In genomic region chr5:66114751-66115150, GRCm38 (mm10) we compare ENCODE assay signal across 11 mouse cellular contexts. TPM values are rescaled to one million over a fixed set of nuclear protein-coding genes. Genes with fewer than 3 reads are reported as not detected.
DNase-seq lines count a peak whose midpoint lies in the region; ATAC-seq and TF ChIP-seq lines count a peak whose summit lies in the region.
"Had no signal": no experiment of that assay in that cellular context is flagged by ENCODE, and none has a peak within 500 bp of the region (broad histone marks: within the 10 kb centered on the region; RNA-seq: fewer than 3 reads in every experiment).

No protein-coding gene starts in this region.

- peak; percentile 83 for TF ChIP-seq EP300 in CH12.LX (IDR thresholded peaks at IDR 0.05; ENCODE audit: low read length)
- no peak for TF ChIP-seq EP300 in liver, postnatal 0 days (IDR thresholded peaks at IDR 0.05; ENCODE audit: low read depth)

- H3K9ac ChIP-seq in CH12.LX (ENCODE audit: insufficient read depth, low read depth), result peak overlapping the region; percentile 69
- H3K9ac ChIP-seq in liver, postnatal 0 days (replicated peaks), result no peak overlapping the region

- intact Hi-C loops in left cerebral cortex, adult 2 months (cut with DNase I), result no loop called here

- dilution Hi-C loops in CH12.LX (cut with MboI; ENCODE audit: extremely low pct_ligation_motif_present, extremely low pct_unique_long_range_greater_than_20kb, low sequenced_read_pairs), result no loop called here

- peak; percentile 45 for DNase-seq in lung, adult 2 months
- DNase-seq in lung, postnatal 36 days, result no peak
- DNase-seq in CH12.LX (ENCODE audit: extremely low read depth), result peak; percentile 61
- DNase-seq in kidney, adult 9 months, result peak; percentile 49
- no peak for DNase-seq in liver, postnatal 0 days
- DNase-seq in left cerebral cortex, adult 2 months (ENCODE audit: extremely low spot score in 1 of 2, low spot score in 2 of 2), result no peak
- no peak for DNase-seq in heart, adult 11 months
- no peak for DNase-seq in frontal cortex, postnatal 14 days (ENCODE audit: low spot score in 2 of 2)
- DNase-seq: cerebellum, adult 18-20 months; embryo, embryonic 11 days had no signal

- no peaks in the 10 kb centered on the region for H3K9me3 ChIP-seq in CH12.LX (replicated peaks; ENCODE audit: low read length)
- H3K9me3 ChIP-seq in liver, postnatal 0 days (ENCODE audit: low read length), result no peaks in the 10 kb centered on the region
- H3K9me3 ChIP-seq: forebrain, embryonic 10.5 days had no signal

- TF ChIP-seq POLR2A in lung, adult 2 months (IDR thresholded peaks at IDR 0.05; ENCODE audit: borderline replicate concordance, extremely low read depth, low read depth, low read length), result no peak
- TF ChIP-seq POLR2A in CH12.LX (IDR thresholded peaks at IDR 0.05; ENCODE audit: low read depth, low read length), result no peak

- H3K4me1 ChIP-seq in lung, adult 2 months (ENCODE audit: control insufficient read depth, insufficient read depth, low read length), result no peaks in the 10 kb centered on the region; the same call in 1 of the 2 replicates
- peaks cover 13 to 50% of the 10 kb centered on the region in 2 experiments for H3K4me1 ChIP-seq in CH12.LX (ENCODE audit: control insufficient read depth in 1 of 2, insufficient read depth in 2 of 2)
- peaks cover 13% of the 10 kb centered on the region for H3K4me1 ChIP-seq in liver, postnatal 0 days (ENCODE audit: insufficient read depth)

- peak overlapping the region; percentile 96 for H3K4me2 ChIP-seq in CH12.LX (ENCODE audit: insufficient read depth, low read depth, poor library complexity, severe bottlenecking)
- peak overlapping the region; percentile 52 for H3K4me2 ChIP-seq in liver, postnatal 0 days (ENCODE audit: low read depth, low read length)

- H3K27ac ChIP-seq in CH12.LX (ENCODE audit: insufficient read depth, low read depth), result peak overlapping the region; percentile 91
- H3K27ac ChIP-seq in liver, postnatal 0 days (ENCODE audit: low read depth), result peak overlapping the region; percentile 77
- H3K27ac ChIP-seq in left cerebral cortex, adult 2 months, result no peak overlapping the region
- H3K27ac ChIP-seq: forebrain, embryonic 10.5 days had no signal

- no peaks in the 10 kb centered on the region for H3K36me3 ChIP-seq in CH12.LX (replicated peaks in 1 of 2; ENCODE audit: control insufficient read depth in 1 of 2, insufficient read depth in 1 of 2, low read length in 1 of 2)
- no peaks in the 10 kb centered on the region for H3K36me3 ChIP-seq in liver, postnatal 0 days (replicated peaks; ENCODE audit: insufficient read depth, low read length)
- H3K36me3 ChIP-seq: forebrain, embryonic 10.5 days had no signal

- in situ Hi-C loops in CH12.LX (cut with MboI; ENCODE audit: low pct_ligation_motif_present, low pct_unique_long_range_greater_than_20kb, low sequenced_read_pairs), result no loop called here

- no peak overlapping the region for H3K4me3 ChIP-seq in lung, adult 2 months (replicated peaks; ENCODE audit: extremely low read depth, low read depth, low read length)
- H3K4me3 ChIP-seq in CH12.LX (replicated peaks in 1 of 3; ENCODE audit: low read depth in 2 of 3, low read length in 2 of 3, poor library complexity in 1 of 3), result peak overlapping the region in 1 of 3 experiments; percentile 14
- no peak overlapping the region for H3K4me3 ChIP-seq in liver, postnatal 0 days (ENCODE audit: low read depth, low read length)
- no peak overlapping the region for H3K4me3 ChIP-seq in left cerebral cortex, adult 2 months
- H3K4me3 ChIP-seq: forebrain, embryonic 10.5 days had no signal

- H3K79me2 ChIP-seq in CH12.LX (replicated peaks; ENCODE audit: control insufficient read depth, extremely low read depth, insufficient read depth, poor library complexity, severe bottlenecking), result peaks cover 18% of the 10 kb centered on the region

- TF ChIP-seq RAD21 in CH12.LX (IDR thresholded peaks at IDR 0.05; ENCODE audit: low read depth, low read length), result no peak; the same call in none of the 2 replicates

- peak; percentile 37 for ATAC-seq in liver, postnatal 0 days

- H3K27me3 ChIP-seq in CH12.LX (replicated peaks), result no peaks in the 10 kb centered on the region
- H3K27me3 ChIP-seq in liver, postnatal 0 days (ENCODE audit: insufficient read depth, low read length), result no peaks in the 10 kb centered on the region

- no peak for TF ChIP-seq CTCF in lung, adult 2 months (IDR thresholded peaks at IDR 0.05; ENCODE audit: insufficient read depth, low read length)
- TF ChIP-seq CTCF in CH12.LX (conservative IDR thresholded peaks at IDR 0.05 in 1 of 2, IDR thresholded peaks at IDR 0.05 in 1 of 2; ENCODE audit: low read depth in 2 of 2, low read length in 2 of 2), result no peak
- TF ChIP-seq CTCF in liver, postnatal 0 days (IDR thresholded peaks at IDR 0.05; ENCODE audit: low read depth), result no peak
- no peak for TF ChIP-seq CTCF in left cerebral cortex, adult 2 months (IDR thresholded peaks at IDR 0.05)

- WGBS in lung, adult 2 months, result 54% methylated on average over 14 of the region's 14 CpGs
- WGBS in liver, postnatal 0 days (ENCODE audit: insufficient replicate concordance), result 49% methylated on average over 14 of the region's 14 CpGs

TF ChIP-seq in CH12.LX, 34 proteins besides CTCF, POLR2A, EP300 and RAD21:
- TF ChIP-seq USF2 (conservative IDR thresholded peaks at IDR 0.05; ENCODE audit: low read depth, low read length) (no peak), PAX5 (IDR thresholded peaks at IDR 0.05; ENCODE audit: low read length) (no peak), MAFK (IDR thresholded peaks at IDR 0.05; ENCODE audit: insufficient replicate concordance, low read length) (0 out of 2 replicates have a peak, but pooled peaks have one; percentile 23), NELFE (IDR thresholded peaks at IDR 0.05; ENCODE audit: low read depth, low read length) (peak; percentile 41; the same call in 1 of the 2 replicates), SMC3 (IDR thresholded peaks at IDR 0.05; ENCODE audit: low read depth, low read length) (peak; percentile 30), ELF1 (IDR thresholded peaks at IDR 0.05; ENCODE audit: low read depth, low read length) (no peak; the same call in 1 of the 2 replicates), ZC3H11A (IDR thresholded peaks at IDR 0.05; ENCODE audit: low read depth, low read length) (no peak), ZNF384 (IDR thresholded peaks at IDR 0.05; ENCODE audit: low read depth, low read length) (no peak), NRF1 (IDR thresholded peaks at IDR 0.05; ENCODE audit: low read depth, low read length) (no peak), BHLHE40 (IDR thresholded peaks at IDR 0.05; ENCODE audit: low read depth, low read length) (peak; percentile 100), MAX (IDR thresholded peaks at IDR 0.05; ENCODE audit: low read length) (peak; percentile 78), E2F4 (IDR thresholded peaks at IDR 0.05; ENCODE audit: insufficient replicate concordance, low read depth, low read length) (no peak), JUN (IDR thresholded peaks at IDR 0.05; ENCODE audit: insufficient read depth, low read depth, low read length) (peak; percentile 31; the same call in 1 of the 2 replicates), USF1 (IDR thresholded peaks at IDR 0.05; ENCODE audit: low read depth, low read length) (peak; percentile 35; the same call in 1 of the 2 replicates), TBP (conservative IDR thresholded peaks at IDR 0.05; ENCODE audit: low read depth, low read length) (no peak), HCFC1 (IDR thresholded peaks at IDR 0.05; ENCODE audit: low read depth, low read length) (0 out of 2 replicates have a peak, but pooled peaks have one; percentile 12), CHD2 (IDR thresholded peaks at IDR 0.05; ENCODE audit: low read length) (no peak; the same call in 1 of the 2 replicates), ETS1 (conservative IDR thresholded peaks at IDR 0.05; ENCODE audit: low read depth, low read length) (peak; percentile 91), ZMIZ1 (IDR thresholded peaks at IDR 0.05; ENCODE audit: low read depth, low read length) (no peak), JUND (conservative IDR thresholded peaks at IDR 0.05; ENCODE audit: low read depth, low read length) (peak; percentile 58), MXI1 (IDR thresholded peaks at IDR 0.05; ENCODE audit: low read depth, low read length) (peak; percentile 65), KAT2A (IDR thresholded peaks at IDR 0.05; ENCODE audit: insufficient replicate concordance, low read length) (no peak), MEF2A (IDR thresholded peaks at IDR 0.05; ENCODE audit: borderline replicate concordance, low read depth, low read length) (peak; percentile 81), TCF12 (IDR thresholded peaks at IDR 0.05; ENCODE audit: low read depth, low read length) (peak; percentile 85), UBTF (IDR thresholded peaks at IDR 0.05; ENCODE audit: low read depth, low read length) (no peak), GABPA (IDR thresholded peaks at IDR 0.05; ENCODE audit: insufficient replicate concordance, low read depth, low read length) (no peak), CHD1 (IDR thresholded peaks at IDR 0.05; ENCODE audit: low read depth, low read length) (peak; percentile 94), MAZ (IDR thresholded peaks at IDR 0.05; ENCODE audit: low read depth, low read length) (0 out of 2 replicates have a peak, but pooled peaks have one; percentile 42), MYC (IDR thresholded peaks at IDR 0.05; ENCODE audit: low read depth, low read length) (peak; percentile 88), POLR2AphosphoS2 (IDR thresholded peaks at IDR 0.05; ENCODE audit: low read depth, low read length) (no peak), ZKSCAN1 (IDR thresholded peaks at IDR 0.05; ENCODE audit: borderline replicate concordance, low read depth, low read length) (no peak), RCOR1 (conservative IDR thresholded peaks at IDR 0.05; ENCODE audit: low read depth, low read length) (peak; percentile 93; the same call in 1 of the 2 replicates), SIN3A (IDR thresholded peaks at IDR 0.05; ENCODE audit: low read length) (peak; percentile 58; the same call in 1 of the 2 replicates), IRF4 (IDR thresholded peaks at IDR 0.05; ENCODE audit: low read depth, low read length) (peak; percentile 96)

RNA-seq across cellular contexts. Expression of gene Rbm47, which starts 58.2 kb away (rescaled TPM):
- 33.1 and 37.2 TPM in 2 replicates for polyA plus RNA-seq in lung, adult 2 months (2012; rRNA removed)
- 9.2 and 11.3 TPM in 2 replicates for total RNA-seq in CH12.LX (2012; rRNA removed)
- 0.08 and 0.43 TPM in 2 replicates for total RNA-seq in CH12.LX (2014; rRNA removed)
- 0.91 and 1.1 TPM in 2 replicates for polyA plus RNA-seq in CH12.LX (2012; ENCODE audit: insufficient read length, low read depth)
- polyA plus RNA-seq in liver, postnatal 0 days (2015; fragmentation: Nextera tagmentation; extraction: Ambion mirVana), result 20.5 and 22.8 TPM in 2 replicates
- total RNA-seq in left cerebral cortex, adult 2 months (2021), result 1 to 10 TPM; 1.2 to 1.5 TPM

Comparison
In these comparisons a context has a peak if more than half of its experiments do, and no peak if none do; other contexts are left out.
1. DNase-seq: peak in lung, adult 2 months (single experiment), CH12.LX (single experiment) and kidney, adult 9 months (single experiment); none in lung, postnatal 36 days (single experiment), liver, postnatal 0 days (single experiment), left cerebral cortex, adult 2 months (0 of 2), heart, adult 11 months (single experiment) and frontal cortex, postnatal 14 days (0 of 2).
2. RNA of gene Rbm47, which starts 58.2 kb away (polyA plus RNA-seq): 33.1 to 37.2 TPM in lung, adult 2 months and 20.5 to 22.8 TPM in liver, postnatal 0 days; 0.91 to 1.1 TPM in CH12.LX; every median in the first group is over 10 times any median in the second.